Mouse (Mus musculus) midbrain, embryonic 14.5 days (tissue): ENCODE results near the gene Pin1rt1. TPM values are rescaled to one million over a fixed set of nuclear protein-coding genes. Genes with fewer than 3 reads are reported as not detected.

Experiments used
- ATAC-seq: fragments of 200-750 bp; cut with Nextera tagmentation; 2 replicates; pipeline ENCODE4 v1.8.0; 2017; ENCODE audit warnings: moderate number of reproducible peaks, moderate library complexity; ENCODE audit not compliant: low FRiP score, low TSS enrichment
- DNase-seq: peaks from one replicate; pipeline ENCODE4 v3.0.0-alpha.2; 2015
- H3K27ac ChIP-seq: fragments of 300-500 bp; sonication (generic); replicated peaks from 2 replicates; pipeline ENCODE4 v1.5.1; 2014; ENCODE audit warnings: mild to moderate bottlenecking, low read depth, low read length, moderate library complexity
- H3K27me3 ChIP-seq: fragments of 300-500 bp; sonication (generic); 2 replicates; pipeline ENCODE4 v1.6.1; 2014; ENCODE audit warnings: low read length, control low read depth, mixed read lengths; ENCODE audit not compliant: control insufficient read depth, insufficient read depth
- H3K36me3 ChIP-seq: fragments of 300-500 bp; sonication (generic); 2 replicates; pipeline ENCODE4 v1.6.1; 2014; ENCODE audit warnings: low read length, control low read depth; ENCODE audit not compliant: control insufficient read depth, insufficient read depth
- H3K4me1 ChIP-seq: fragments of 300-500 bp; sonication (generic); 2 replicates; pipeline ENCODE4 v1.6.1; 2014; ENCODE audit warnings: mild to moderate bottlenecking, antibody characterized with exemption, low read length, control low read depth; ENCODE audit not compliant: control insufficient read depth, insufficient read depth
- H3K4me2 ChIP-seq: fragments of 300-500 bp; sonication (generic); 2 replicates; pipeline ENCODE4 v1.6.1; 2014; ENCODE audit warnings: mild to moderate bottlenecking, low read length, moderate library complexity
- H3K4me3 ChIP-seq: fragments of 300-500 bp; sonication (generic); replicated peaks from 2 replicates; pipeline ENCODE4 v1.5.1; 2014; ENCODE audit warnings: low read depth, low read length
- H3K9ac ChIP-seq: fragments of 300-500 bp; sonication (generic); replicated peaks from 2 replicates; pipeline ENCODE4 v1.6.1; 2014; ENCODE audit warnings: mild to moderate bottlenecking, low read length, moderate library complexity
- H3K9me3 ChIP-seq: fragments of 300-500 bp; sonication (generic); 2 replicates; pipeline ENCODE4 v1.6.1; 2016; ENCODE audit warnings: low read length, control low read depth, mixed read lengths; ENCODE audit not compliant: control insufficient read depth
- WGBS: fragments of 180-500 bp; shearing (Covaris S2); extraction: QIAGEN DNeasy Blood & Tissue Kit; methylation state at CpG from one replicate; pipeline ENCODE4 v1.1.7; 2014; 5-methylcytosine and 5-hydroxymethylcytosine counted together
- polyA plus RNA-seq: library from polyadenylated mRNA; unstranded; fragments of >200 nt; fragmentation: Nextera tagmentation; extraction: Ambion mirVana; gene quantifications from 2 replicates; pipeline ENCODE4 v1.2.1, GENCODE M21; 2014

Gene Pin1rt1
- polyA plus RNA-seq, result not detected in 2 replicates

- H3K36me3 ChIP-seq, result no peaks in the 10 kb centered on the region
- H3K4me1 ChIP-seq, result peaks cover under 1% of the 10 kb centered on the region; the same call in 1 of the 2 replicates
- H3K4me2 ChIP-seq, result no peak within 1 kb of the TSS
- 91% methylated on average over 4 of the region's 4 CpGs for WGBS
- DNase-seq (no peak), ATAC-seq (no peak)
- no peak within 1 kb of the TSS for H3K4me3 ChIP-seq
- no peak within 1 kb of the TSS for H3K9ac ChIP-seq
- no peak within 1 kb of the TSS for H3K27ac ChIP-seq
- no peaks in the 10 kb centered on the region for H3K9me3 ChIP-seq
- H3K27me3 ChIP-seq, result no peaks in the 10 kb centered on the region
Observed at GRCm38 (mm10) chr2:104716279-104716678, at the start of gene Pin1rt1. Gene Pin1rt1, minus strand, starts transcription at chr2:104716379.

DNA sequence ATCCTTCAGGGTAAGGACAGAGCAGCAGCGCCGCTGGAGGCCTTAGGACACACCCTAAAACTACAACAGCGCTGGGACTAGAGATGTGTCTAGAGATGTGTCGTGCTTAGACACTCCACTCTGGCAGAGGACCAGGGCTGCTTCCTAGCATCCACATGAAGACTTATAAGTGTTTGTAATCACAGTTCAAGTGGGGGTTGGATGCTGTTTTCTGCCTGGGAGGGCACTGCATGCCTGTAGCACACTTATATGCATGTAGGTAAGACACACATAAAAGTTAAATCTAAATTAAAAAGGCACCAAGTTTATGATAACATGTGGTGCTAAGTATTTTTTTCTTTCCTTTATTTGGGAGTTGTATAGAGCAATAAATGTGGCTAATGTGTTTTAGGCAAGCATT, 47.8 kb upstream of the Pin1rt1 start:
- ATAC-seq (no peak), DNase-seq (no peak)
- 90% methylated on average over 4 of the region's 4 CpGs for WGBS
- no peak overlapping the region for H3K4me2 ChIP-seq
- no peak overlapping the region for H3K27ac ChIP-seq
- no peaks in the 10 kb centered on the region for H3K27me3 ChIP-seq
- H3K36me3 ChIP-seq, result peaks cover 45% of the 10 kb centered on the region
- H3K9me3 ChIP-seq, result no peaks in the 10 kb centered on the region
- no peak overlapping the region for H3K4me3 ChIP-seq
- H3K4me1 ChIP-seq, result no peaks in the 10 kb centered on the region
- H3K9ac ChIP-seq, result no peak overlapping the region

DNA sequence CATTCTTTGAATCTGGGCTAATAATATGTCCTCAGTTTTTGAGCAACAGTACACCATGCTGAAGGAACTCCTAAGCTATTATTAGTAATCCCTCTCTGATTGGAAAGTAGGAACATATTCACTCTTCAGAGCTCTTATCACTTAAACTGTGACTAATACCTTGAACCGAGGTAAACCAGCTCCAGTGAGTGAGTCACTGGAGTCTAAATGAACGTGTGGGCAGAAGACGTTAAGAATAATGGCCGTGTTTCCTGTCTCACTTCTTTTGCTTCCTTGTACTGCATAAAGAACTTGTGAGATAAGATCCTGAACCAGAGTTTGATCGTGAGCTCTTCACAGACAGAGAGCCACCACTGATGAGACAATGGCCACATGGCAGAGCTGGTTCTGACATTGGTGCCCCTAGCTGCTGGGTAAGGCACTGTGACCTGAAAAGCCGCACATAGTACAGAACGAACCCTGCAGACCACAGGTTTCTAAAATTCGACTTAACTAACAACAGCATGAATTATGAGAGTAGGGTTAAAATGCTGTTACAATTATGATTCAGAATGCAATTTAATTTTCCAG, 47.0 kb upstream of the Pin1rt1 start:
- Histone ChIP-seq H3K27ac (no peak overlapping the region), H3K4me2 (no peak overlapping the region), H3K4me3 (no peak overlapping the region), H3K4me1 (no peaks in the 10 kb centered on the region), H3K27me3 (no peaks in the 10 kb centered on the region), H3K36me3 (peaks cover 42% of the 10 kb centered on the region), H3K9ac (no peak overlapping the region), H3K9me3 (no peaks in the 10 kb centered on the region)
- 89% methylated on average over 8 of the region's 8 CpGs for WGBS
- ATAC-seq (no peak), DNase-seq (no peak)

DNA sequence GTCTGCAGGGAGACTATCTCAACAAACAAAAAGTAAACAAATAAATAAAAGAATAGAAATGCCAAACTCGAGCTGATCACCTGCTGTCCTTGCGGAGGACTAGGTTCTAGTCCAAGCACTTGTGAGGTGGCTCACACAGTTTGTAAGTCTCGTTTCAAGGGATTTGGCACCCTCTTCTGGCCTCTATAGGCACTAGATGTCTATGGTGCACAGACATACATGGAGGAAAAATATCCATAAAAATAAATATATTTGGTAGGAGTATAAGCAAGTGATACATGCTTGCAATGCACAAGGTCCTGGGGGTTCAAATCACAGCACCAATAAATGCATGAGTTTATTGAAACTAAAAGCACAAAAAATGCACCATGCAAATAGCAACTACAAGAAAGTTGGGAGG, 34.4 kb upstream of the Pin1rt1 start:
- H3K4me3 ChIP-seq, result no peak overlapping the region
- H3K4me1 ChIP-seq, result no peaks in the 10 kb centered on the region
- no peak overlapping the region for H3K27ac ChIP-seq
- H3K9me3 ChIP-seq, result no peaks in the 10 kb centered on the region
- H3K9ac ChIP-seq, result no peak overlapping the region
- DNase-seq, result peak; percentile 49
- no peak overlapping the region for H3K4me2 ChIP-seq
- no peaks in the 10 kb centered on the region for H3K27me3 ChIP-seq
- H3K36me3 ChIP-seq, result peaks cover 7% of the 10 kb centered on the region; the same call in 1 of the 2 replicates
- WGBS, result 61% methylated on average over 3 of the region's 3 CpGs
- ATAC-seq, result no peak

DNA sequence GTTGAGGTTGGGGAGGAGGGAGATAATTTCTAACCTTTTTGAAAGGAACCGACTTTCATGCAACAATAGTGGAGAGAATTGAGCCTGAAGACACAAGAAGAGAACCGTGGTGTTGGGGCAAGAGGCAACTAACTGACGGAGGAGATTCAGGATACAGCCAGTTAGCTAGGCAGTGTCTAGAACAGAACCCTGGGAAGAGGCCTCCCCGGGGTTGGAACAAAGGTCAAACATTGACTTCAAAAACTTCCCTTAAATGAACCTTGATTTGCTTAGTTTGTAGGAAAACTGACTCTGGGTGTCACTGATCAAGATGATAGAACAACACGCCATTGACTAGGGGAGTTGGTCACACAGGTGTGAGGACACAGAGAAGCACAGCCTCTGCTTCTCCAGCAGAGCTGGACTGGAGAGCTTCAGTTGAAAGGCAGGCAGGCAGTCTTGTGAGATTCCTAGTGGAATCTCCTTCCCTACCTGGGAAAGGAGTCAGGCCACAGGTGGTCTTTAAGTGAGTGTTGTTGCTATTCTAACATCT, 32.5 kb upstream of the Pin1rt1 start:
- no peaks in the 10 kb centered on the region for H3K4me1 ChIP-seq
- H3K4me3 ChIP-seq, result no peak overlapping the region
- DNase-seq (no peak), ATAC-seq (no peak)
- no peaks in the 10 kb centered on the region for H3K27me3 ChIP-seq
- no peak overlapping the region for H3K4me2 ChIP-seq
- peaks cover 7% of the 10 kb centered on the region; the same call in 1 of the 2 replicates for H3K36me3 ChIP-seq
- no peak overlapping the region for H3K9ac ChIP-seq
- no peak overlapping the region for H3K27ac ChIP-seq
- 77% methylated on average over 5 of the region's 5 CpGs for WGBS
- no peaks in the 10 kb centered on the region for H3K9me3 ChIP-seq

DNA sequence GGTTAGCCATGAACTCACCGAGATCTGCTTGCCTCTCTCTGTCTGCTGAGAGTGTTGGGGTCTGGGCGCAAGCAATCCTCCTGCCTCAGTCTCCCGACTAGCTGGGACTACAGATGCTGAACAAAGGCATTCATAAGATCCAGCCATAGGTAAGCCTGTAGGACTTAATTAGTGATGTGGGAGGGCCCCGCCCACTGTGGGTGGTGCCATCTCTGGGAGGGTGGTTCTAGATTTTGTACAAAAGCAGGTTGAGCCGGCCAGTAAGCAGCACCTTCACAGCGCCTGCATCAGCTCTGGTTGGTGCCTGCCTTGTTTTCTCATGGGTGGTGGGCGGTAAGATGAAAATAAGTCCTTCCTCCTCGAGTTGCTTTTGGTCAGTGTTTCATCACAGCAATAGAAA, 30.1 kb upstream of the Pin1rt1 start:
- no peak overlapping the region for H3K4me3 ChIP-seq
- WGBS, result 63% methylated on average over 8 of the region's 8 CpGs
- H3K9me3 ChIP-seq, result no peaks in the 10 kb centered on the region
- H3K4me2 ChIP-seq, result no peak overlapping the region
- DNase-seq (no peak), ATAC-seq (no peak)
- no peaks in the 10 kb centered on the region for H3K36me3 ChIP-seq
- peaks cover 17% of the 10 kb centered on the region for H3K27me3 ChIP-seq
- H3K27ac ChIP-seq, result no peak overlapping the region
- H3K4me1 ChIP-seq, result 0 out of 2 replicates have a peak, but pooled peaks cover 6% of the 10 kb centered on the region
- H3K9ac ChIP-seq, result no peak overlapping the region

GRCm38 (mm10) chr2:104743971-104744370, 27.8 kb upstream of the Pin1rt1 start:
- Histone ChIP-seq H3K4me2 (no peak overlapping the region), H3K9ac (no peak overlapping the region), H3K27ac (no peak overlapping the region), H3K4me1 (0 out of 2 replicates have a peak, but pooled peaks cover 6% of the 10 kb centered on the region), H3K9me3 (no peaks in the 10 kb centered on the region), H3K27me3 (peaks cover 25% of the 10 kb centered on the region), H3K36me3 (no peaks in the 10 kb centered on the region), H3K4me3 (no peak overlapping the region)
- WGBS, result 57% methylated on average over 5 of the region's 5 CpGs
- DNase-seq (no peak), ATAC-seq (no peak)

- DNase-seq (no peak), ATAC-seq (no peak)
- Histone ChIP-seq H3K27me3 (peaks cover 25% of the 10 kb centered on the region), H3K4me3 (peak overlapping the region; percentile 67), H3K4me2 (peak overlapping the region; percentile 99), H3K4me1 (0 out of 2 replicates have a peak, but pooled peaks cover 6% of the 10 kb centered on the region), H3K9me3 (no peaks in the 10 kb centered on the region), H3K9ac (no peak overlapping the region), H3K27ac (no peak overlapping the region), H3K36me3 (no peaks in the 10 kb centered on the region)
- WGBS, result 20% methylated on average over 7 of the region's 7 CpGs
Observed at GRCm38 (mm10) chr2:104743160-104743559, 27.0 kb upstream of the Pin1rt1 start.

GRCm38 (mm10) chr2:104742741-104743064, 26.5 kb upstream of the Pin1rt1 start, which contains the start of gene Depdc7:
Gene Depdc7, minus strand, starts transcription at chr2:104742878.
- Histone ChIP-seq H3K4me1 (0 out of 2 replicates have a peak, but pooled peaks cover 6% of the 10 kb centered on the region), H3K9me3 (no peaks in the 10 kb centered on the region)

More at GRCm38 (mm10) chr2:104742741-104743064, 26.5 kb upstream of the Pin1rt1 start, which contains the start of gene Depdc7:
- peak within 1 kb of the TSS; percentile 99 for H3K4me2 ChIP-seq
- WGBS, result under 1% methylated on average over 31 of the region's 31 CpGs
- DNase-seq (peak; percentile 88), ATAC-seq (peak; percentile 89)
- H3K27me3 ChIP-seq, result peaks cover 25% of the 10 kb centered on the region
- H3K4me3 ChIP-seq, result peak within 1 kb of the TSS; percentile 67
- H3K27ac ChIP-seq, result no peak within 1 kb of the TSS
- H3K36me3 ChIP-seq, result no peaks in the 10 kb centered on the region
- H3K9ac ChIP-seq, result peak within 1 kb of the TSS; percentile 59
